Mouse (Mus musculus) embryonic facial prominence, embryonic 15.5 days (tissue): ENCODE data around the gene Bmp3. TPM values are rescaled to one million over a fixed set of nuclear protein-coding genes. Genes with fewer than 3 reads are reported as not detected.

ENCODE experiments used
- ATAC-seq: fragments of 200-750 bp; cut with Nextera tagmentation; 2 replicates; pipeline ENCODE4 v1.8.0; 2017; ENCODE audit warnings: low read depth, moderate TSS enrichment; ENCODE audit not compliant: insufficient number of reproducible peaks, low FRiP score, low TSS enrichment
- H3K27ac ChIP-seq: fragments of 300-500 bp; sonication (generic); replicated peaks from 2 replicates; pipeline ENCODE4 v1.5.1; 2015; ENCODE audit warnings: mild to moderate bottlenecking, inconsistent platforms
- H3K27me3 ChIP-seq: fragments of 300-500 bp; sonication (generic); 2 replicates; pipeline ENCODE4 v1.6.1; 2015; ENCODE audit warnings: inconsistent platforms
- H3K36me3 ChIP-seq: fragments of 300-500 bp; sonication (generic); 2 replicates; pipeline ENCODE4 v1.6.1; 2015; ENCODE audit warnings: mild to moderate bottlenecking, inconsistent platforms
- H3K4me1 ChIP-seq: fragments of 300-500 bp; sonication (generic); 2 replicates; pipeline ENCODE4 v1.6.1; 2015; ENCODE audit warnings: inconsistent platforms
- H3K4me2 ChIP-seq: fragments of 300-500 bp; sonication (generic); replicated peaks from 2 replicates; pipeline ENCODE4 v1.6.1; 2015; ENCODE audit warnings: mild to moderate bottlenecking, inconsistent platforms
- H3K4me3 ChIP-seq: fragments of 300-500 bp; sonication (generic); replicated peaks from 2 replicates; pipeline ENCODE4 v1.5.1; 2015; ENCODE audit warnings: mild to moderate bottlenecking, inconsistent platforms
- H3K9ac ChIP-seq: fragments of 300-500 bp; sonication (generic); 2 replicates; pipeline ENCODE4 v1.6.1; 2015; ENCODE audit warnings: inconsistent platforms
- H3K9me3 ChIP-seq: fragments of 300-500 bp; sonication (generic); replicated peaks from 2 replicates; pipeline ENCODE4 v1.6.1; 2016; ENCODE audit warnings: inconsistent platforms
- WGBS: fragments of 180-500 bp; shearing (Covaris S2); methylation state at CpG from one replicate; pipeline ENCODE4 v1.1.7; 2015; 5-methylcytosine and 5-hydroxymethylcytosine counted together
- polyA plus RNA-seq: library from polyadenylated mRNA; unstranded; fragments of >200 nt; fragmentation: Nextera tagmentation; extraction: Ambion mirVana; gene quantifications from 2 replicates; pipeline ENCODE4 v1.2.1, GENCODE M21; 2015

Bmp3 gene
- polyA plus RNA-seq = 13.0 and 13.4 TPM in 2 replicates

DNA sequence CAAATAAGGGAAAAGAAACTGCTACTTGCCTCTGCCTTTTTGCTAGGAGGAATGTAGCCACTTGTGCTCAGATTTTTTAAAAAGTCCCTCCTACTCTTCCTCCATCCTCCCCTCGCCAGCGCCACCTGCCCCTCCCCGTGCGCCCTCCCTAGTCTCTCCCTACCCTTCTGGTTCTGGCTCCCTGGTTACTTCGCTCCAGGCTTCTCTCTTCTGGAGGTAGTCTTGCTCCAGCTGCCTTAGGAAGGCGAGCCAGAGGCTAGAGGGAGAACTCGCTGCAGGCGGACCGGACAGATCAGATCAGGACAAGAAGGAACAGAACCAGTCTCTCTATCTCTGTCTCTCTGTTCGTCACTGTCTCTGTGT is at the start of gene Bmp3:
Gene Bmp3, plus strand, starts transcription at position 152 of the 363 bp plus-strand sequence.
- peak within 1 kb of the TSS; percentile 97 for H3K4me2 ChIP-seq
- peaks cover 16% of the 10 kb centered on the region for H3K4me1 ChIP-seq
- peaks cover 32% of the 10 kb centered on the region for H3K27me3 ChIP-seq
- H3K4me3 ChIP-seq = peak within 1 kb of the TSS; percentile 65
- no peaks in the 10 kb centered on the region for H3K36me3 ChIP-seq
- ATAC-seq = peak; percentile 72; the same call in 1 of the 2 replicates
- H3K9me3 ChIP-seq = no peaks in the 10 kb centered on the region
- peak within 1 kb of the TSS; percentile 54 for H3K9ac ChIP-seq
- 3% methylated on average over 10 of the region's 10 CpGs for WGBS
- H3K27ac ChIP-seq = peak within 1 kb of the TSS; percentile 60

DNA sequence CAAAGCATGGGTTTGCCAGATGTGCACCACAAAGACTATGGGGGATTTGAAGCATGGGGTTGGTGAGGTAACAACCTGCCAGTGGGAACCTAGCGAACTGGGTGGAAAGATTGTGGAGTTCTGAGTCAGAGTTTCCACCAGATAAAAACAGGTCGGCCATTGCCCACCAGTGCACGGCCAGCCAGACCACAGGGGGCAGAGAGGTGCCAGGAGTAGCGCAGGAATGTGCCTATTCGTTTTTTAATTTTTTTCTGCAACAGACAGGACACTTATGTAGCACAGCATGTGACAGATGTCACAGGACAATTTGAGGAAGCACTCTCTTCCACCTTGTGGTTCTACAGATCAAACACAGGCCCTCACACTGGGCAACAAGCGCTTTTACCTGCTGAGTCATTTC is 49.5 kb upstream of the Bmp3 start:
- WGBS = 88% methylated on average over 6 of the region's 6 CpGs
- Histone ChIP-seq H3K36me3 (no peaks in the 10 kb centered on the region), H3K4me1 (no peaks in the 10 kb centered on the region), H3K4me2 (no peak overlapping the region), H3K27ac (no peak overlapping the region), H3K4me3 (no peak overlapping the region), H3K9me3 (no peaks in the 10 kb centered on the region), H3K27me3 (no peaks in the 10 kb centered on the region), H3K9ac (no peak overlapping the region)
- ATAC-seq = no peak

DNA sequence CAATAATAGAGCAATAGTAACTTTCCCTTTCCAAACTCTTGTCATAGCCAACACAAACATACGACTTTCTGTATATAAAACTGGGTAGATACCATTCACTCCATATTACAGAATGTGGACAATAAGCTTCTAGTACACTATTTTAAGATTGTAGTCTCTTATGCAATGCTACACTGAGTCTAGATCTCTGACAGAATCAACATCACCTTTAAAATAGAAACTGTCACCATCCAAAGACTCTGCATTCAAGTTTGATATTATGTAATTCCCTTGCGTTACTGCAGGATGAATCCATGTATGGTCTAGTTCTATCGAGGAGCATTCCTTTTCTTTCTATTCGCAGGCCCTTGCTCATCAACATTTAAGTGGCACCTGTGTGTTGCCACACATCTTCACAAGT is 47.7 kb upstream of the Bmp3 start:
- Histone ChIP-seq H3K9ac (no peak overlapping the region), H3K9me3 (no peaks in the 10 kb centered on the region), H3K4me3 (no peak overlapping the region), H3K36me3 (no peaks in the 10 kb centered on the region), H3K4me2 (no peak overlapping the region), H3K27me3 (no peaks in the 10 kb centered on the region), H3K4me1 (no peaks in the 10 kb centered on the region), H3K27ac (no peak overlapping the region)
- WGBS = 88% methylated on average over 4 of the region's 4 CpGs
- no peak for ATAC-seq

GRCm38 (mm10) chr5:98807022-98807421 is 47.2 kb upstream of the Bmp3 start:
- Histone ChIP-seq H3K9me3 (no peaks in the 10 kb centered on the region), H3K36me3 (no peaks in the 10 kb centered on the region), H3K9ac (no peak overlapping the region), H3K4me1 (no peaks in the 10 kb centered on the region), H3K27ac (no peak overlapping the region), H3K27me3 (no peaks in the 10 kb centered on the region), H3K4me2 (no peak overlapping the region), H3K4me3 (no peak overlapping the region)
- no peak for ATAC-seq
- WGBS = 81% methylated on average over 7 of the region's 7 CpGs

- H3K4me2 ChIP-seq = no peak overlapping the region
- H3K9ac ChIP-seq = no peak overlapping the region
- H3K4me3 ChIP-seq = no peak overlapping the region
- 76% methylated on average over 9 of the region's 9 CpGs for WGBS
- no peaks in the 10 kb centered on the region for H3K36me3 ChIP-seq
- no peaks in the 10 kb centered on the region for H3K27me3 ChIP-seq
- H3K4me1 ChIP-seq = no peaks in the 10 kb centered on the region
- H3K9me3 ChIP-seq = no peaks in the 10 kb centered on the region
- ATAC-seq = no peak
- H3K27ac ChIP-seq = no peak overlapping the region
Measured at GRCm38 (mm10) chr5:98807953-98808352, 46.3 kb upstream of the Bmp3 start.

- H3K27ac ChIP-seq = no peak overlapping the region
- H3K9ac ChIP-seq = no peak overlapping the region
- no peak for ATAC-seq
- no peaks in the 10 kb centered on the region for H3K4me1 ChIP-seq
- no peak overlapping the region for H3K4me3 ChIP-seq
- no peaks in the 10 kb centered on the region for H3K36me3 ChIP-seq
- H3K4me2 ChIP-seq = no peak overlapping the region
- 94% methylated on average over 1 of the region's 1 CpGs for WGBS
- H3K9me3 ChIP-seq = no peaks in the 10 kb centered on the region
- no peaks in the 10 kb centered on the region for H3K27me3 ChIP-seq
Measured at GRCm38 (mm10) chr5:98812380-98812779, 41.8 kb upstream of the Bmp3 start.

DNA sequence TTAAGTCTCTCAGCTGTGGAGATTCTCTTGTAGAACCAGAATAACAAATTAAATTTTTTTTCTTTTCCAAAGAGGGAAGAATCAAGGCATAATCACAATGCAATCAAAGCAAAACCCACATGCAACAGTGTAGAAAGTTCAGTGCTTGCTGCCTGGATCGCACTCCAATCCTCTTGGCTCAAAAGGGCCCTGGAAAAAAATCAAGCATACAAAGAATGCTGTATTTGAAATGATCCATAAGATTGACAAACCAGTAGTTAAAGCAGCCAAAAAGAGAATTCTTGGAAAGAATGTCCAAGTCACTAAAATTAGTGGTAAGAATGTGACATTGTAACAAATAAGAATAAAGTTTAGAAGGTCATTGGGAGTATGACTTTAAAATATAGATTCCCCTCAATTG is 38.9 kb upstream of the Bmp3 start:
- no peak overlapping the region for H3K9ac ChIP-seq
- no peak overlapping the region for H3K4me3 ChIP-seq
- no peaks in the 10 kb centered on the region for H3K27me3 ChIP-seq
- H3K9me3 ChIP-seq = no peaks in the 10 kb centered on the region
- no peaks in the 10 kb centered on the region for H3K36me3 ChIP-seq
- no peak overlapping the region for H3K27ac ChIP-seq
- H3K4me2 ChIP-seq = no peak overlapping the region
- 67% methylated on average over 1 of the region's 1 CpGs for WGBS
- H3K4me1 ChIP-seq = no peaks in the 10 kb centered on the region
- no peak for ATAC-seq

GRCm38 (mm10) chr5:98833760-98834159 is 20.5 kb upstream of the Bmp3 start:
- no peak for ATAC-seq
- H3K27me3 ChIP-seq = no peaks in the 10 kb centered on the region
- no peak overlapping the region for H3K9ac ChIP-seq
- H3K4me3 ChIP-seq = no peak overlapping the region
- no peaks in the 10 kb centered on the region for H3K9me3 ChIP-seq
- no peaks in the 10 kb centered on the region for H3K4me1 ChIP-seq
- H3K27ac ChIP-seq = no peak overlapping the region
- 81% methylated on average over 9 of the region's 9 CpGs for WGBS
- H3K4me2 ChIP-seq = no peak overlapping the region
- no peaks in the 10 kb centered on the region for H3K36me3 ChIP-seq

- H3K9ac ChIP-seq = no peak overlapping the region
- no peak for ATAC-seq
- H3K27ac ChIP-seq = no peak overlapping the region
- H3K4me3 ChIP-seq = no peak overlapping the region
- H3K4me1 ChIP-seq = no peaks in the 10 kb centered on the region
- WGBS = 90% methylated on average over 6 of the region's 6 CpGs
- H3K36me3 ChIP-seq = no peaks in the 10 kb centered on the region
- H3K9me3 ChIP-seq = no peaks in the 10 kb centered on the region
- no peaks in the 10 kb centered on the region for H3K27me3 ChIP-seq
- H3K4me2 ChIP-seq = no peak overlapping the region
Measured at GRCm38 (mm10) chr5:98834300-98834699, 19.9 kb upstream of the Bmp3 start.

DNA sequence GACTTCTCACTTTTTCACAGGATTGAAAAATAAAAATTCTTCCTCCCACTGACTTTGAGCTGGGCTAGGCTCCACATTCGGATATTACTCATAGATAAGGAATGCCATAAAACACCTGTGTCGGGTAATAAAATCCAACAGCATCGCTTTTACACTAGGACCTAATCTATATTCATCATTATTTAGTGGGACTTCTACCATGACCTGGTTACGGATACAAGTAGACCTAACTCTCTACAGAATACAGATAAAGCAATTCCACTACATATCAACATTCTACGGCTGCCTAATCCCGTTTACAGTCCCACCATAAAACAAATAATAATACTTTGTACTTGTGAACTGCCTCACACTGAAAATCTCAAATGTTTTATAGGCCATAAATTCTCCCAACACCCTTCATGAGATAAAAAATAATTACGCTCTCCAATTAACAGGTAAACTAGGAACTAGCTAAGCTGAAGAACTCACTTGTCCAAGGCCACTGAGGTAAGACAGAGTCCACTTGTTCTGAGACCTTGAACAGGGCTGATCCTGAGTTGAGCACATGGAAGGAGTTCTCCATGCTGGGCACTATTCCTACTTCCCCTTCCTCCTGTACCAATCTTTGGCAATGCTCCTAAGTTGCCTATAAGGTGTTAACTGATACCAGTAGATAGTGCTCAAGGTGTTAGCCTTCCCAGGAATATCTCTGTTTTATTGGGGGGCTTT is 11.5 kb upstream of the Bmp3 start:
- no peaks in the 10 kb centered on the region for H3K9me3 ChIP-seq
- WGBS = 85% methylated on average over 7 of the region's 7 CpGs
- no peak overlapping the region for H3K4me2 ChIP-seq
- peaks cover 2% of the 10 kb centered on the region; the same call in 1 of the 2 replicates for H3K4me1 ChIP-seq
- no peaks in the 10 kb centered on the region for H3K27me3 ChIP-seq
- H3K27ac ChIP-seq = no peak overlapping the region
- no peaks in the 10 kb centered on the region for H3K36me3 ChIP-seq
- H3K9ac ChIP-seq = no peak overlapping the region
- no peak overlapping the region for H3K4me3 ChIP-seq
- no peak for ATAC-seq

DNA sequence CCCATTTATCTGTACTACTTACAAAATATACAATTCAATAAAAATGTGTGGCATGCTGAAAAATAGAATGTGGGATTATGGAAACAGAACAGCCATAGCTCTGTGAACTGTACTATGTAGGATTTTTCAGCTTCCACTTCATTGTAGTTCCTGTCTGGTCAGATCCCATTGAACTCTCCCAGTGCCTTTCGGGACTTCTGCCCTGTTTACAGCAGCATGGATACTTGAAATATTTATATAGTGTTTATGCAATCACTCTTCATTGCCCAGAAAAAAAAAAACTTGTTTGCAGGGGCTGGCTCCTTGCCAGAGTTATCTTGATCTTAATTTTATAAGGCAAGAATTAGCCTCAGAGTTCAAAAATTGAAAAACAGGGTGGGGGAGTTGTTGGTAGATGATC is 9.6 kb upstream of the Bmp3 start:
- 59% methylated on average over 1 of the region's 1 CpGs for WGBS
- H3K9me3 ChIP-seq = no peaks in the 10 kb centered on the region
- no peaks in the 10 kb centered on the region for H3K27me3 ChIP-seq
- no peak overlapping the region for H3K4me2 ChIP-seq
- H3K4me3 ChIP-seq = no peak overlapping the region
- H3K9ac ChIP-seq = no peak overlapping the region
- no peak overlapping the region for H3K27ac ChIP-seq
- ATAC-seq = no peak
- no peaks in the 10 kb centered on the region for H3K36me3 ChIP-seq
- peaks cover 2% of the 10 kb centered on the region; the same call in 1 of the 2 replicates for H3K4me1 ChIP-seq
